Mouse (Mus musculus): ENCODE results near the gene Slco3a1. TPM values are rescaled to one million over a fixed set of nuclear protein-coding genes. Genes with fewer than 3 reads are reported as not detected.
A peak's percentile ranks its signal among the peaks of the same experiment; 100 is the strongest.

The Slco3a1 gene
- total and polyA plus RNA-seq, 2 experiments from 2014 or later: 23.4 to 39.2 TPM

DNA sequence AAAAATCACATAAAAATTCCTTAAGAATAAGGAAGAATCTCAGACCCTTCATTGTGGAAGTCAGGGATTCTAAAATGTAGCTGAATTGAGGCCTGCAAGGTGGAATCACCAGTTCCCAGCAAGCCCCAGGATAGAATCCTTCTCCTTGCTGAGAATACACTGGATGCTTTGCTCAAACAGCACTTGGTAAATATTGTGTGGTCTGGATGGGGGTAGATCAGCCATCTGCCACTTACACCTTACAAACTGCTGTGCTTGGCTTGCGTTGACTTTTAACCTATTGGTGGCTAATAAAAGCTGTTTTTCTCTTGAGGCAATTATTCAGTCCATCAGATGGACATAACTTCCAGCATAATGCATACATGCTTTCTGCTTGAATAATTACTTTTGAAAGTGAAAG, 240.3 kb downstream of the Slco3a1 start:
- Histone ChIP-seq H3K9ac (replicated peaks; ENCODE audit: low read length, poor library complexity, severe bottlenecking) (no peak overlapping the region), H3K27ac (ENCODE audit: low read depth, low read length) (no peak overlapping the region), H3K4me3 (ENCODE audit: low read depth, low read length) (no peak overlapping the region), H3K27me3 (ENCODE audit: insufficient read depth, low read length) (no peaks in the 10 kb centered on the region), H3K9me3 (ENCODE audit: low read length) (no peaks in the 10 kb centered on the region), H3K36me3 (ENCODE audit: insufficient read depth, low read length) (peaks cover 4% of the 10 kb centered on the region; the same call in 1 of the 2 replicates), H3K4me1 (ENCODE audit: insufficient read depth, low read length) (peaks cover 2% of the 10 kb centered on the region; the same call in 1 of the 2 replicates), H3K4me2 (ENCODE audit: low read depth, low read length, poor library complexity, severe bottlenecking) (no peak overlapping the region)
- 85% methylated on average over 1 of the region's 1 CpGs for WGBS
- no peak for TF ChIP-seq CTCF (IDR thresholded peaks at IDR 0.05)
- ATAC-seq (ENCODE audit: low FRiP score): no peak
- DNase-seq (ENCODE audit: low spot score): peak; percentile 32

GRCm38 (mm10) chr7:74313279-74314105, 241.1 kb downstream of the Slco3a1 start:
- H3K27ac ChIP-seq (ENCODE audit: low read depth, low read length): no peak overlapping the region

DNA sequence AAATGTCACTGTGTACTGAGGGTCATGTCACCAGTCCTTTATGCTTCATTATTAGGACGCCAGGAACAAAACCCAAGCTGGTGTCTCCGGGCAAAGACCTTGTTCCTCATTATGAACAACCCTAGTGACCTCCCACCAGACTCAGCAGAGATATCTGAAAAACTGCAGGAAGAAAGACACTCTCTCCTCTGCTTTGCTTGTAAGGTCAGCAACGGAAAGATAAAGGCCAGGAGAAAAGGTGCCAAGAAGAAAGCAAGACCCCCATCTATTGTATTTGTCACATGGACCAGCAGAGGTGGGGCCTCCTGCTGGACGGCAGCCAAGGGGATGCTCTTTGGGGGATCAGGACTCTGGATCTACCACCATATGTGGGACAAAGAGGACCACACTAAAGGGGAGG, 243.0 kb downstream of the Slco3a1 start:
- no peak for DNase-seq (ENCODE audit: low spot score)
- no peak overlapping the region for H3K4me3 ChIP-seq (ENCODE audit: low read depth, low read length)
- no peaks in the 10 kb centered on the region for H3K36me3 ChIP-seq (ENCODE audit: insufficient read depth, low read length)
- H3K27ac ChIP-seq (ENCODE audit: low read depth, low read length): no peak overlapping the region
- H3K4me2 ChIP-seq (ENCODE audit: low read depth, low read length, poor library complexity, severe bottlenecking): no peak overlapping the region
- no peak for TF ChIP-seq CTCF (IDR thresholded peaks at IDR 0.05)
- no peaks in the 10 kb centered on the region for H3K9me3 ChIP-seq (ENCODE audit: low read length)
- no peaks in the 10 kb centered on the region for H3K27me3 ChIP-seq (ENCODE audit: insufficient read depth, low read length)
- WGBS: 60% methylated on average over 4 of the region's 4 CpGs
- no peak for ATAC-seq (ENCODE audit: low FRiP score)
- H3K4me1 ChIP-seq (ENCODE audit: insufficient read depth, low read length): peaks cover 2% of the 10 kb centered on the region; the same call in 1 of the 2 replicates
- no peak overlapping the region for H3K9ac ChIP-seq (replicated peaks; ENCODE audit: low read length, poor library complexity, severe bottlenecking)

More at GRCm38 (mm10) chr7:74313279-74314105, 241.1 kb downstream of the Slco3a1 start:
- no peak overlapping the region for H3K4me2 ChIP-seq (ENCODE audit: low read depth, low read length, poor library complexity, severe bottlenecking)
- no peaks in the 10 kb centered on the region for H3K27me3 ChIP-seq (ENCODE audit: insufficient read depth, low read length)
- DNase-seq (ENCODE audit: low spot score) (peak; percentile 34), ATAC-seq (ENCODE audit: low FRiP score) (no peak)
- no peaks in the 10 kb centered on the region for H3K9me3 ChIP-seq (ENCODE audit: low read length)
- no peak for TF ChIP-seq CTCF (IDR thresholded peaks at IDR 0.05)
- WGBS: 65% methylated on average over 6 of the region's 6 CpGs
- no peak overlapping the region for H3K4me3 ChIP-seq (ENCODE audit: low read depth, low read length)
- H3K36me3 ChIP-seq (ENCODE audit: insufficient read depth, low read length): peaks cover 4% of the 10 kb centered on the region; the same call in 1 of the 2 replicates
- peaks cover 2% of the 10 kb centered on the region; the same call in 1 of the 2 replicates for H3K4me1 ChIP-seq (ENCODE audit: insufficient read depth, low read length)
- no peak overlapping the region for H3K9ac ChIP-seq (replicated peaks; ENCODE audit: low read length, poor library complexity, severe bottlenecking)

- ATAC-seq (ENCODE audit: low FRiP score) (peak; percentile 69; the same call in 1 of the 2 replicates), DNase-seq (ENCODE audit: low spot score) (peak; percentile 51)
- TF ChIP-seq CTCF (IDR thresholded peaks at IDR 0.05): no peak
- Histone ChIP-seq H3K4me1 (ENCODE audit: insufficient read depth, low read length) (peaks cover 6% of the 10 kb centered on the region; the same call in 1 of the 2 replicates), H3K9ac (replicated peaks; ENCODE audit: low read length, poor library complexity, severe bottlenecking) (no peak overlapping the region), H3K9me3 (ENCODE audit: low read length) (no peaks in the 10 kb centered on the region), H3K4me2 (ENCODE audit: low read depth, low read length, poor library complexity, severe bottlenecking) (no peak overlapping the region), H3K27ac (ENCODE audit: low read depth, low read length) (peak overlapping the region; percentile 55), H3K4me3 (ENCODE audit: low read depth, low read length) (no peak overlapping the region), H3K27me3 (ENCODE audit: insufficient read depth, low read length) (no peaks in the 10 kb centered on the region), H3K36me3 (ENCODE audit: insufficient read depth, low read length) (no peaks in the 10 kb centered on the region)
- 34% methylated on average over 14 of the region's 14 CpGs for WGBS
These were observed 250.8 kb downstream of the Slco3a1 start for GRCm38 (mm10) chr7:74303611-74304300.

DNA sequence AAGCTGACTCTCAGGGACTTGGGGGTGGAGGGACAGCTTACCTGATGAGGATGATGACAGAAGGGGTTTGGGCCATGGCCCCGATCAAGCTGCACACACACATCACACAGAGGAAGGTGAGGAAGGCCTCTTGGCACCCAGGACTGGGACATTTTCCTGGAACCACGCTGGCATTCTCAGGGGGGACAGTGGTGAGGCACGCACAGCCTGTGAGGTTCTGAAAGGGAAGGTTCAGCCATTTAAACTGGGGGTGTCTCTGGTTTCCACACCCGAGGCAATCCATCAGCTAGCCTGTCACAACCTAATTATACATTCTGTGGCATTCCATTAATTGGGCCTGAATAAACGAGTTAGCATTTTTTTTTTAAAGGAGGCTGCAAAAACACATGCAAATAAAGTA, 251.5 kb downstream of the Slco3a1 start:
- peaks cover 6% of the 10 kb centered on the region; the same call in 1 of the 2 replicates for H3K4me1 ChIP-seq (ENCODE audit: insufficient read depth, low read length)
- DNase-seq (ENCODE audit: low spot score) (no peak), ATAC-seq (ENCODE audit: low FRiP score) (no peak)
- no peak overlapping the region for H3K9ac ChIP-seq (replicated peaks; ENCODE audit: low read length, poor library complexity, severe bottlenecking)
- no peak for TF ChIP-seq CTCF (IDR thresholded peaks at IDR 0.05)
- H3K4me3 ChIP-seq (ENCODE audit: low read depth, low read length): no peak overlapping the region
- H3K4me2 ChIP-seq (ENCODE audit: low read depth, low read length, poor library complexity, severe bottlenecking): no peak overlapping the region
- H3K27me3 ChIP-seq (ENCODE audit: insufficient read depth, low read length): no peaks in the 10 kb centered on the region
- 0 out of 2 replicates have a peak overlapping the region, but pooled peaks have one; percentile 55 for H3K27ac ChIP-seq (ENCODE audit: low read depth, low read length)
- no peaks in the 10 kb centered on the region for H3K9me3 ChIP-seq (ENCODE audit: low read length)
- WGBS: 55% methylated on average over 5 of the region's 5 CpGs
- H3K36me3 ChIP-seq (ENCODE audit: insufficient read depth, low read length): no peaks in the 10 kb centered on the region; the same call in 1 of the 2 replicates

All from midbrain, postnatal 0 days (tissue).